Mouse (Mus musculus) adrenal gland, postnatal 25 days (tissue): ENCODE measurements around the gene Siglech. TPM values are rescaled to one million over a fixed set of nuclear protein-coding genes. Genes with fewer than 3 reads are reported as not detected.

Experiments used
- total RNA-seq: library from RNA; stranded (reverse); gene quantifications from 2 replicates; pipeline ENCODE4 v1.2.3, GENCODE M21; 2021

Gene Siglech
- total RNA-seq, 1 experiment from 2014 or later: 0.30 TPM

Other genes with a start within 250 kb of the Siglech start
- 19.1 and 30.5 TPM in 2 replicates for gene Tubgcp5, start 26.0 kb downstream of the Siglech start, total RNA-seq
- gene Cyfip1, start 73.6 kb downstream of the Siglech start, total RNA-seq: 93.9 and 108 TPM in 2 replicates
- 31.1 and 51.9 TPM in 2 replicates for gene Nipa2, start 194.3 kb downstream of the Siglech start, total RNA-seq